ENCODE assay signal across 30 mouse cellular contexts in the genomic region with DNA sequence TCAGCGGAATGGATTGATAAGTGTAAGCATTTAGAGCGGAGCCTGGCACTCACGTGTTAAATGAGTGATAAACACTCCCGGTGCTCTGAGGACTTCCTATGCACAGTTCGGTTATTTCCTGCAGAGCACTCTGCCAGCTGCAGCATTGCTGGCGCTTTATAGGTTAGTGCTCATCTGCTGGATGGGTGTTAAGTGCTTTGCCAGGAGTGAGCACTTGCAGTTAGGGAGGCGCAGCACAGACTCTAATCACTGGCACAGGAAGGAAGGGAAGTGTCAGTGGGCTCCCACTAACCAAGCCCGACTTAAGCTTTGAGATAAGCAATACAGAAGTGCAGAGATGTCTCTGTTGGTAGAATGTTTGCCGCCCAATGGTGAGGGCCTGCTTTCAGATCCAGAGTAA. TPM values are rescaled to one million over a fixed set of nuclear protein-coding genes. Genes with fewer than 3 reads are reported as not detected.
DNase-seq lines count a peak whose midpoint lies in the region; ATAC-seq and TF ChIP-seq lines count a peak whose summit lies in the region.
"Had no signal": no experiment of that assay in that cellular context is flagged by ENCODE, and none has a peak within 500 bp of the region (broad histone marks: within the 10 kb centered on the region; RNA-seq: fewer than 3 reads in every experiment).

No protein-coding gene starts in this region.

- no peak for DNase-seq in forebrain, postnatal 0 days
- DNase-seq in hindbrain, postnatal 0 days (ENCODE audit: low spot score) = peak; percentile 20
- DNase-seq in hindbrain, embryonic 10.5 days (ENCODE audit: low spot score) = no peak
- peak; percentile 33 for DNase-seq in 416B (ENCODE audit: low read depth)
- DNase-seq in layer of hippocampus, adult 18-20 months (ENCODE audit: low spot score in 2 of 2) = no peak
- DNase-seq: adrenal gland, postnatal 25 days; cerebellum, adult 2 months; kidney, postnatal 4 days; lung, adult 2 months; lung, postnatal 36 days; right cerebral cortex, postnatal 14 days; thymus, postnatal 14 days had no signal

- peak; percentile 34; the same call in 1 of the 2 replicates for ATAC-seq in forebrain, postnatal 0 days
- no peak for ATAC-seq in forebrain, embryonic 15.5 days (replicated peaks)
- ATAC-seq in hindbrain, postnatal 0 days = no peak
- peak; percentile 47 to 61 for ATAC-seq in hematopoietic stem cell, adult 5-6 weeks (replicated peaks in 1 of 2; ENCODE audit: insufficient read depth in 1 of 2, low FRiP score in 2 of 2, low TSS enrichment in 1 of 2, low read depth in 1 of 2, poor library complexity in 2 of 2, severe bottlenecking in 2 of 2)
- ATAC-seq: forebrain, embryonic 13.5 days; intestine, embryonic 15.5 days; liver, embryonic 12.5 days had no signal

- H3K4me1 ChIP-seq in forebrain, postnatal 0 days (ENCODE audit: insufficient read depth) = no peaks in the 10 kb centered on the region
- H3K4me1 ChIP-seq in forebrain, embryonic 15.5 days = no peaks in the 10 kb centered on the region
- H3K4me1 ChIP-seq in hindbrain, postnatal 0 days (ENCODE audit: insufficient read depth, low read length) = no peaks in the 10 kb centered on the region
- no peaks in the 10 kb centered on the region for H3K4me1 ChIP-seq in hindbrain, embryonic 10.5 days (replicated peaks)
- H3K4me1 ChIP-seq: embryonic facial prominence, embryonic 10.5 days; forebrain, embryonic 13.5 days; hindbrain, embryonic 12.5 days; intestine, embryonic 15.5 days; limb, embryonic 12.5 days; liver, embryonic 12.5 days had no signal

- H3K9ac ChIP-seq in forebrain, postnatal 0 days = no peak overlapping the region
- no peak overlapping the region for H3K9ac ChIP-seq in forebrain, embryonic 15.5 days (replicated peaks)
- H3K9ac ChIP-seq in hindbrain, postnatal 0 days (replicated peaks; ENCODE audit: low read length) = no peak overlapping the region
- H3K9ac ChIP-seq: forebrain, embryonic 13.5 days; heart, embryonic 13.5 days; hindbrain, embryonic 12.5 days; intestine, embryonic 15.5 days; kidney, embryonic 15.5 days; limb, embryonic 12.5 days; liver, embryonic 12.5 days; stomach, embryonic 15.5 days had no signal

- H3K27ac ChIP-seq in forebrain, postnatal 0 days (ENCODE audit: low read depth, low read length) = no peak overlapping the region
- H3K27ac ChIP-seq in forebrain, embryonic 15.5 days (replicated peaks) = no peak overlapping the region
- no peak overlapping the region for H3K27ac ChIP-seq in hindbrain, postnatal 0 days
- no peak overlapping the region for H3K27ac ChIP-seq in hindbrain, embryonic 10.5 days
- H3K27ac ChIP-seq: embryonic facial prominence, embryonic 10.5 days; forebrain, embryonic 13.5 days; heart, embryonic 13.5 days; hindbrain, embryonic 12.5 days; intestine, embryonic 15.5 days; kidney, embryonic 15.5 days; limb, embryonic 12.5 days; liver, embryonic 12.5 days; stomach, embryonic 15.5 days had no signal

- no peaks in the 10 kb centered on the region for H3K27me3 ChIP-seq in forebrain, postnatal 0 days (ENCODE audit: insufficient read depth, low read length)
- H3K27me3 ChIP-seq in forebrain, embryonic 15.5 days = no peaks in the 10 kb centered on the region
- H3K27me3 ChIP-seq in hindbrain, postnatal 0 days (ENCODE audit: insufficient read depth, low read length) = no peaks in the 10 kb centered on the region
- H3K27me3 ChIP-seq in hindbrain, embryonic 10.5 days (ENCODE audit: insufficient read depth, poor library complexity, severe bottlenecking) = no peaks in the 10 kb centered on the region
- H3K27me3 ChIP-seq: forebrain, embryonic 13.5 days; hindbrain, embryonic 12.5 days; intestine, embryonic 15.5 days; limb, embryonic 12.5 days; stomach, embryonic 15.5 days had no signal

- no peak for TF ChIP-seq CTCF in forebrain, postnatal 0 days (IDR thresholded peaks at IDR 0.05; ENCODE audit: low read depth)
- no peak for TF ChIP-seq CTCF in hindbrain, postnatal 0 days (IDR thresholded peaks at IDR 0.05; ENCODE audit: low read depth)

- no peak overlapping the region for H3K4me3 ChIP-seq in forebrain, postnatal 0 days (ENCODE audit: low read depth, low read length)
- H3K4me3 ChIP-seq in forebrain, embryonic 15.5 days = no peak overlapping the region
- no peak overlapping the region for H3K4me3 ChIP-seq in hindbrain, postnatal 0 days (ENCODE audit: low read length)
- no peak overlapping the region for H3K4me3 ChIP-seq in hindbrain, embryonic 10.5 days
- H3K4me3 ChIP-seq: embryonic facial prominence, embryonic 10.5 days; forebrain, embryonic 13.5 days; heart, embryonic 13.5 days; hindbrain, embryonic 12.5 days; intestine, embryonic 15.5 days; kidney, embryonic 15.5 days; limb, embryonic 12.5 days; liver, embryonic 12.5 days; stomach, embryonic 15.5 days had no signal

- no peaks in the 10 kb centered on the region for H3K9me3 ChIP-seq in forebrain, postnatal 0 days (ENCODE audit: low read length)
- no peaks in the 10 kb centered on the region for H3K9me3 ChIP-seq in forebrain, embryonic 15.5 days
- 0 out of 2 replicates have a peak, but pooled peaks cover under 1% of the 10 kb centered on the region for H3K9me3 ChIP-seq in hindbrain, postnatal 0 days (ENCODE audit: low read length)
- H3K9me3 ChIP-seq in hindbrain, embryonic 10.5 days = peaks cover 5% of the 10 kb centered on the region
- H3K9me3 ChIP-seq: embryonic facial prominence, embryonic 10.5 days; G1E; intestine, embryonic 15.5 days; kidney, embryonic 15.5 days; liver, embryonic 12.5 days; stomach, embryonic 15.5 days had no signal

- WGBS in forebrain, postnatal 0 days = 67% methylated on average over 9 of the region's 9 CpGs
- 67% methylated on average over 9 of the region's 9 CpGs for WGBS in forebrain, embryonic 15.5 days
- 70% methylated on average over 9 of the region's 9 CpGs for WGBS in hindbrain, postnatal 0 days
- WGBS in hindbrain, embryonic 10.5 days = 80% methylated on average over 9 of the region's 9 CpGs

- no peak overlapping the region for H3K4me2 ChIP-seq in forebrain, postnatal 0 days (ENCODE audit: low read depth)
- H3K4me2 ChIP-seq in forebrain, embryonic 15.5 days (replicated peaks) = no peak overlapping the region
- H3K4me2 ChIP-seq in hindbrain, postnatal 0 days (ENCODE audit: low read depth, low read length) = no peak overlapping the region
- H3K4me2 ChIP-seq: forebrain, embryonic 13.5 days; heart, embryonic 13.5 days; hindbrain, embryonic 12.5 days; intestine, embryonic 15.5 days; kidney, embryonic 15.5 days; limb, embryonic 12.5 days; liver, embryonic 12.5 days; midbrain, embryonic 11.5 days; stomach, embryonic 15.5 days had no signal

- H3K36me3 ChIP-seq in forebrain, postnatal 0 days (ENCODE audit: insufficient read depth) = no peaks in the 10 kb centered on the region
- H3K36me3 ChIP-seq in forebrain, embryonic 15.5 days = no peaks in the 10 kb centered on the region
- no peaks in the 10 kb centered on the region for H3K36me3 ChIP-seq in hindbrain, postnatal 0 days (ENCODE audit: insufficient read depth, low read length)
- no peaks in the 10 kb centered on the region for H3K36me3 ChIP-seq in hindbrain, embryonic 10.5 days
- H3K36me3 ChIP-seq: embryonic facial prominence, embryonic 10.5 days; G1E; heart, embryonic 13.5 days; hindbrain, embryonic 12.5 days; intestine, embryonic 15.5 days; kidney, embryonic 15.5 days; limb, embryonic 12.5 days; liver, embryonic 12.5 days; stomach, embryonic 15.5 days had no signal

RNA-seq across cellular contexts. Expression of gene Gm13889, which starts 18.5 kb away (rescaled TPM):
- total RNA-seq in forebrain, postnatal 0 days (2014; rRNA removed) = 47.5 and 72.6 TPM in 2 replicates
- 29.3 and 34.2 TPM in 2 replicates for polyA plus RNA-seq in forebrain, postnatal 0 days (2015; fragmentation: Nextera tagmentation; extraction: Ambion mirVana)
- 24.2 and 26.7 TPM in 2 replicates for polyA plus RNA-seq in forebrain, embryonic 15.5 days (2015; fragmentation: Nextera tagmentation; extraction: Ambion mirVana)
- total RNA-seq in hindbrain, postnatal 0 days (2014; rRNA removed) = 38.5 and 51.4 TPM in 2 replicates
- 16.4 and 17.4 TPM in 2 replicates for polyA plus RNA-seq in hindbrain, postnatal 0 days (2015; fragmentation: Nextera tagmentation; extraction: Ambion mirVana)
- 3.0 and 4.0 TPM in 2 replicates for polyA plus RNA-seq in hindbrain, embryonic 10.5 days (2016; fragmentation: Nextera tagmentation; extraction: Ambion mirVana)
- total RNA-seq in hematopoietic stem cell, adult 5-6 weeks (2017) = not detected in 2 replicates
- total RNA-seq in layer of hippocampus, adult 18-20 months (2021) = 10 to 100 TPM; 54.8 to 57.3 TPM
- total RNA-seq: G1E; neutrophil, adult 5-6 weeks had no signal

RNA-seq across cellular contexts. Expression of gene Gm27027, which starts 57.6 kb away (rescaled TPM):
- total RNA-seq in forebrain, postnatal 0 days (2014; rRNA removed) = not detected in 2 replicates
- not detected in 2 replicates for polyA plus RNA-seq in forebrain, postnatal 0 days (2015; fragmentation: Nextera tagmentation; extraction: Ambion mirVana)
- polyA plus RNA-seq in forebrain, embryonic 15.5 days (2015; fragmentation: Nextera tagmentation; extraction: Ambion mirVana) = not detected in 2 replicates
- 0.58 TPM in 1 of 2 replicates, not detected in the other for total RNA-seq in hindbrain, postnatal 0 days (2014; rRNA removed)
- not detected in 2 replicates for polyA plus RNA-seq in hindbrain, postnatal 0 days (2015; fragmentation: Nextera tagmentation; extraction: Ambion mirVana)
- not detected in 2 replicates for polyA plus RNA-seq in hindbrain, embryonic 10.5 days (2016; fragmentation: Nextera tagmentation; extraction: Ambion mirVana)
- total RNA-seq in hematopoietic stem cell, adult 5-6 weeks (2017) = not detected in 2 replicates
- total RNA-seq in layer of hippocampus, adult 18-20 months (2021) = not detected
- total RNA-seq: adrenal gland, postnatal 25 days; G1E; gastrocnemius, postnatal 4 days; layer of hippocampus, postnatal 14 days; left cerebral cortex, postnatal 10 days; neutrophil, adult 5-6 weeks had no signal
- polyA plus RNA-seq: embryonic facial prominence, embryonic 10.5 days; forebrain, embryonic 13.5 days; G1E; heart, embryonic 13.5 days; hindbrain, embryonic 12.5 days; intestine, embryonic 15.5 days; kidney, embryonic 15.5 days; limb, embryonic 12.5 days; liver, embryonic 12.5 days; lung, adult 2 months; midbrain, embryonic 11.5 days; spleen, adult 2 months; stomach, embryonic 15.5 days had no signal

Comparison
In these comparisons a context has a peak if more than half of its experiments do, and no peak if none do; other contexts are left out.
1. ATAC-seq: peak in forebrain, postnatal 0 days (single experiment) and hematopoietic stem cell, adult 5-6 weeks (2 of 2); none in forebrain, embryonic 15.5 days (single experiment) and hindbrain, postnatal 0 days (single experiment).
2. DNase-seq: peak in hindbrain, postnatal 0 days (single experiment) and 416B (single experiment); none in forebrain, postnatal 0 days (single experiment), hindbrain, embryonic 10.5 days (single experiment) and layer of hippocampus, adult 18-20 months (0 of 2).
3. RNA of gene Gm13889, which starts 18.5 kb away (total RNA-seq): 54.8 to 57.3 TPM in layer of hippocampus, adult 18-20 months, 47.5 to 72.6 TPM in forebrain, postnatal 0 days and 38.5 to 51.4 TPM in hindbrain, postnatal 0 days; not detected in hematopoietic stem cell, adult 5-6 weeks; every median in the first group is over 10 times any median in the second.